Mouse (Mus musculus): ENCODE measurements around the gene Uimc1. TPM values are rescaled to one million over a fixed set of nuclear protein-coding genes. Genes with fewer than 3 reads are reported as not detected.

Gene Uimc1
- polyA plus RNA-seq, 1 experiment from 2014 or later, result 29.1 TPM

GRCm38 (mm10) chr13:55000433-55000832, 99.7 kb downstream of the Uimc1 start:
- Histone ChIP-seq H3K4me3 (ENCODE audit: low read depth, low read length) (no peak overlapping the region), H3K27ac (ENCODE audit: low read length) (no peak overlapping the region), H3K27me3 (ENCODE audit: control insufficient read depth, insufficient read depth, low read length) (no peaks in the 10 kb centered on the region), H3K36me3 (ENCODE audit: control insufficient read depth, insufficient read depth, low read length) (no peaks in the 10 kb centered on the region), H3K4me1 (ENCODE audit: control insufficient read depth, insufficient read depth, low read length) (0 out of 2 replicates have a peak, but pooled peaks cover 5% of the 10 kb centered on the region), H3K9ac (replicated peaks; ENCODE audit: low read depth, low read length) (no peak overlapping the region), H3K9me3 (ENCODE audit: control insufficient read depth, low read depth, low read length) (no peaks in the 10 kb centered on the region), H3K4me2 (replicated peaks; ENCODE audit: low read depth, low read length) (no peak overlapping the region)
- ATAC-seq (ENCODE audit: insufficient number of reproducible peaks, insufficient read depth, low FRiP score, low read depth), result no peak
- 78% methylated on average over 10 of the region's 10 CpGs for WGBS

- no peaks in the 10 kb centered on the region for H3K4me1 ChIP-seq (ENCODE audit: control insufficient read depth, insufficient read depth, low read length)
- no peak for ATAC-seq (ENCODE audit: insufficient number of reproducible peaks, insufficient read depth, low FRiP score, low read depth)
- no peak overlapping the region for H3K4me2 ChIP-seq (replicated peaks; ENCODE audit: low read depth, low read length)
- no peak overlapping the region for H3K27ac ChIP-seq (ENCODE audit: low read length)
- H3K9ac ChIP-seq (replicated peaks; ENCODE audit: low read depth, low read length), result no peak overlapping the region
- H3K4me3 ChIP-seq (ENCODE audit: low read depth, low read length), result no peak overlapping the region
- WGBS, result 83% methylated on average over 8 of the region's 8 CpGs
- no peaks in the 10 kb centered on the region for H3K36me3 ChIP-seq (ENCODE audit: control insufficient read depth, insufficient read depth, low read length)
- no peaks in the 10 kb centered on the region for H3K9me3 ChIP-seq (ENCODE audit: control insufficient read depth, low read depth, low read length)
- no peaks in the 10 kb centered on the region for H3K27me3 ChIP-seq (ENCODE audit: control insufficient read depth, insufficient read depth, low read length)
These were observed 102.5 kb downstream of the Uimc1 start for GRCm38 (mm10) chr13:54997568-54997967.

- 50% methylated on average over 6 of the region's 6 CpGs for WGBS
- H3K36me3 ChIP-seq (ENCODE audit: control insufficient read depth, insufficient read depth, low read length), result no peaks in the 10 kb centered on the region
- no peak overlapping the region for H3K9ac ChIP-seq (replicated peaks; ENCODE audit: low read depth, low read length)
- no peaks in the 10 kb centered on the region for H3K9me3 ChIP-seq (ENCODE audit: control insufficient read depth, low read depth, low read length)
- H3K4me3 ChIP-seq (ENCODE audit: low read depth, low read length), result no peak overlapping the region
- no peaks in the 10 kb centered on the region for H3K27me3 ChIP-seq (ENCODE audit: control insufficient read depth, insufficient read depth, low read length)
- ATAC-seq (ENCODE audit: insufficient number of reproducible peaks, insufficient read depth, low FRiP score, low read depth), result no peak
- H3K27ac ChIP-seq (ENCODE audit: low read length), result no peak overlapping the region
- no peak overlapping the region for H3K4me2 ChIP-seq (replicated peaks; ENCODE audit: low read depth, low read length)
- H3K4me1 ChIP-seq (ENCODE audit: control insufficient read depth, insufficient read depth, low read length), result no peaks in the 10 kb centered on the region
These were observed 104.9 kb downstream of the Uimc1 start for GRCm38 (mm10) chr13:54995161-54995560.

- Histone ChIP-seq H3K36me3 (ENCODE audit: control insufficient read depth, insufficient read depth, low read length) (no peaks in the 10 kb centered on the region), H3K9ac (replicated peaks; ENCODE audit: low read depth, low read length) (no peak overlapping the region), H3K4me2 (replicated peaks; ENCODE audit: low read depth, low read length) (no peak overlapping the region), H3K27me3 (ENCODE audit: control insufficient read depth, insufficient read depth, low read length) (no peaks in the 10 kb centered on the region), H3K27ac (ENCODE audit: low read length) (no peak overlapping the region), H3K9me3 (ENCODE audit: control insufficient read depth, low read depth, low read length) (no peaks in the 10 kb centered on the region), H3K4me3 (ENCODE audit: low read depth, low read length) (no peak overlapping the region), H3K4me1 (ENCODE audit: control insufficient read depth, insufficient read depth, low read length) (no peaks in the 10 kb centered on the region)
- ATAC-seq (ENCODE audit: insufficient number of reproducible peaks, insufficient read depth, low FRiP score, low read depth), result no peak
- WGBS, result 20% methylated on average over 4 of the region's 4 CpGs
These were observed 105.5 kb downstream of the Uimc1 start for GRCm38 (mm10) chr13:54994576-54994975.

GRCm38 (mm10) chr13:54992215-54992614, 107.9 kb downstream of the Uimc1 start:
- no peak for ATAC-seq (ENCODE audit: insufficient number of reproducible peaks, insufficient read depth, low FRiP score, low read depth)
- H3K9ac ChIP-seq (replicated peaks; ENCODE audit: low read depth, low read length), result no peak overlapping the region
- 88% methylated on average over 7 of the region's 7 CpGs for WGBS

GRCm38 (mm10) chr13:54988181-54988760, 111.8 kb downstream of the Uimc1 start:
- no peak overlapping the region for H3K4me3 ChIP-seq (ENCODE audit: low read depth, low read length)
- no peak for ATAC-seq (ENCODE audit: insufficient number of reproducible peaks, insufficient read depth, low FRiP score, low read depth)
- no peaks in the 10 kb centered on the region for H3K36me3 ChIP-seq (ENCODE audit: control insufficient read depth, insufficient read depth, low read length)
- H3K27ac ChIP-seq (ENCODE audit: low read length), result no peak overlapping the region
- no peaks in the 10 kb centered on the region for H3K27me3 ChIP-seq (ENCODE audit: control insufficient read depth, insufficient read depth, low read length)
- no peaks in the 10 kb centered on the region for H3K4me1 ChIP-seq (ENCODE audit: control insufficient read depth, insufficient read depth, low read length)
- 41% methylated on average over 7 of the region's 7 CpGs for WGBS
- no peaks in the 10 kb centered on the region for H3K9me3 ChIP-seq (ENCODE audit: control insufficient read depth, low read depth, low read length)
- no peak overlapping the region for H3K9ac ChIP-seq (replicated peaks; ENCODE audit: low read depth, low read length)
- H3K4me2 ChIP-seq (replicated peaks; ENCODE audit: low read depth, low read length), result no peak overlapping the region

More at GRCm38 (mm10) chr13:54992215-54992614, 107.9 kb downstream of the Uimc1 start:
- Histone ChIP-seq H3K27ac (ENCODE audit: low read length) (no peak overlapping the region), H3K9me3 (ENCODE audit: control insufficient read depth, low read depth, low read length) (no peaks in the 10 kb centered on the region), H3K27me3 (ENCODE audit: control insufficient read depth, insufficient read depth, low read length) (no peaks in the 10 kb centered on the region), H3K4me3 (ENCODE audit: low read depth, low read length) (no peak overlapping the region), H3K36me3 (ENCODE audit: control insufficient read depth, insufficient read depth, low read length) (no peaks in the 10 kb centered on the region), H3K4me2 (replicated peaks; ENCODE audit: low read depth, low read length) (no peak overlapping the region), H3K4me1 (ENCODE audit: control insufficient read depth, insufficient read depth, low read length) (no peaks in the 10 kb centered on the region)

GRCm38 (mm10) chr13:54987405-54987804, 112.7 kb downstream of the Uimc1 start:
- Histone ChIP-seq H3K27me3 (ENCODE audit: control insufficient read depth, insufficient read depth, low read length) (no peaks in the 10 kb centered on the region), H3K36me3 (ENCODE audit: control insufficient read depth, insufficient read depth, low read length) (no peaks in the 10 kb centered on the region), H3K9me3 (ENCODE audit: control insufficient read depth, low read depth, low read length) (no peaks in the 10 kb centered on the region), H3K4me3 (ENCODE audit: low read depth, low read length) (no peak overlapping the region), H3K27ac (ENCODE audit: low read length) (no peak overlapping the region), H3K4me1 (ENCODE audit: control insufficient read depth, insufficient read depth, low read length) (no peaks in the 10 kb centered on the region), H3K4me2 (replicated peaks; ENCODE audit: low read depth, low read length) (no peak overlapping the region), H3K9ac (replicated peaks; ENCODE audit: low read depth, low read length) (no peak overlapping the region)
- ATAC-seq (ENCODE audit: insufficient number of reproducible peaks, insufficient read depth, low FRiP score, low read depth), result no peak
- WGBS, result 77% methylated on average over 9 of the region's 9 CpGs

GRCm38 (mm10) chr13:54983614-54984013, 116.5 kb downstream of the Uimc1 start:
- H3K4me1 ChIP-seq (ENCODE audit: control insufficient read depth, insufficient read depth, low read length), result no peaks in the 10 kb centered on the region
- no peaks in the 10 kb centered on the region for H3K36me3 ChIP-seq (ENCODE audit: control insufficient read depth, insufficient read depth, low read length)
- no peak overlapping the region for H3K4me2 ChIP-seq (replicated peaks; ENCODE audit: low read depth, low read length)
- no peaks in the 10 kb centered on the region for H3K9me3 ChIP-seq (ENCODE audit: control insufficient read depth, low read depth, low read length)
- no peak overlapping the region for H3K27ac ChIP-seq (ENCODE audit: low read length)
- no peaks in the 10 kb centered on the region for H3K27me3 ChIP-seq (ENCODE audit: control insufficient read depth, insufficient read depth, low read length)
- ATAC-seq (ENCODE audit: insufficient number of reproducible peaks, insufficient read depth, low FRiP score, low read depth), result no peak
- H3K9ac ChIP-seq (replicated peaks; ENCODE audit: low read depth, low read length), result no peak overlapping the region
- no peak overlapping the region for H3K4me3 ChIP-seq (ENCODE audit: low read depth, low read length)
- WGBS, result 63% methylated on average over 2 of the region's 2 CpGs

- no peak overlapping the region for H3K4me2 ChIP-seq (replicated peaks; ENCODE audit: low read depth, low read length)
- H3K4me1 ChIP-seq (ENCODE audit: control insufficient read depth, insufficient read depth, low read length), result no peaks in the 10 kb centered on the region
- no peak overlapping the region for H3K4me3 ChIP-seq (ENCODE audit: low read depth, low read length)
- no peak for ATAC-seq (ENCODE audit: insufficient number of reproducible peaks, insufficient read depth, low FRiP score, low read depth)
- H3K27me3 ChIP-seq (ENCODE audit: control insufficient read depth, insufficient read depth, low read length), result no peaks in the 10 kb centered on the region
- H3K9ac ChIP-seq (replicated peaks; ENCODE audit: low read depth, low read length), result no peak overlapping the region
- H3K27ac ChIP-seq (ENCODE audit: low read length), result no peak overlapping the region
- H3K36me3 ChIP-seq (ENCODE audit: control insufficient read depth, insufficient read depth, low read length), result no peaks in the 10 kb centered on the region
- 67% methylated on average over 8 of the region's 8 CpGs for WGBS
- no peaks in the 10 kb centered on the region for H3K9me3 ChIP-seq (ENCODE audit: control insufficient read depth, low read depth, low read length)
These were observed 117.1 kb downstream of the Uimc1 start for GRCm38 (mm10) chr13:54983001-54983400.

Measured in stomach, embryonic 14.5 days (tissue).